Mouse (Mus musculus) olfactory bulb, adult 2 months (tissue): ENCODE data around the gene Apaf1.

Source experiments
- CTCF ChIP-seq: fragments of 200-500 bp; IDR thresholded peaks from 2 replicates; pipeline ENCODE4 v1.5.1; 2012; ENCODE audit warnings: low read depth, mild to moderate bottlenecking, low read length, moderate library complexity; ENCODE audit not compliant: insufficient read depth
- POLR2A ChIP-seq: fragments of 200-500 bp; IDR thresholded peaks from 2 replicates; pipeline ENCODE4 v1.6.1; 2012; ENCODE audit warnings: mild to moderate bottlenecking, low read depth, low read length, moderate library complexity; ENCODE audit not compliant: insufficient read depth

DNA sequence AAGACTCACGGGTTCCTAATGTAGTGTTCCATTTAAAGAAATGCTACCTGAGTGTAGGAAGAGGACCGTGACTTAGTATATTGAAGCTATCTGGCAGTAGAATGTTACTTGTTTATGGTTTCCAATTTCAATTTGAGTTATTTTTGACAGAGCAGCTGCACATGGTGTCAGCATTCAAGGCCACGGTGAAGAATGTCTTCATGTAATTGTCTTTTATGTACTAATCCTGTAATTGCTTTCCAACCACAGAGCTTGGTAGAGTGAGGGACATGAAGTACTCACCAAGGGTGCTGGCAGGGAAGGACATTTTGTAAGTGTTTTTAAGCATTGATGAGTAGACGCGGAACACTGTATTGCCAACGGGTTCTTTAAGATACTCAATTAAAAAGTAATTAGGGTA is 135.5 kb downstream of the Apaf1 start:
- TF ChIP-seq POLR2A (no peak), CTCF (no peak)
